Mouse (Mus musculus): ENCODE results near the gene Dcxr.
"Not testable (repeated sequence)": the region's sequence is repeated elsewhere in the genome, so short reads cannot be mapped to it uniquely, and the experiment has no call there.

Gene Dcxr

GRCm38 (mm10) chr11:120709551-120709950 lies 17.5 kb downstream of the Dcxr start:
- DNase-seq (ENCODE audit: low spot score in 2 of 2), result no peak

GRCm38 (mm10) chr11:120707969-120708368 lies 19.1 kb downstream of the Dcxr start:
- DNase-seq (ENCODE audit: low spot score in 2 of 2), result no peak

GRCm38 (mm10) chr11:120707225-120707624 lies 19.9 kb downstream of the Dcxr start:
- DNase-seq (ENCODE audit: low spot score in 2 of 2), result no peak

- no peak for DNase-seq (ENCODE audit: low spot score in 2 of 2)
Observed at GRCm38 (mm10) chr11:120706120-120706519, 21.0 kb downstream of the Dcxr start.

- no peak for DNase-seq (ENCODE audit: low spot score in 2 of 2)
Observed at GRCm38 (mm10) chr11:120704486-120705325, 22.4 kb downstream of the Dcxr start.

GRCm38 (mm10) chr11:120703696-120704454 lies 23.2 kb downstream of the Dcxr start:
- no peak for DNase-seq (ENCODE audit: low spot score in 2 of 2)

- DNase-seq (ENCODE audit: low spot score in 2 of 2), result no peak
Observed at GRCm38 (mm10) chr11:120697741-120698140, 29.3 kb downstream of the Dcxr start.

GRCm38 (mm10) chr11:120696568-120696967 lies 30.5 kb downstream of the Dcxr start:
- no peak for DNase-seq (ENCODE audit: low spot score in 2 of 2)

GRCm38 (mm10) chr11:120695641-120696040 lies 31.4 kb downstream of the Dcxr start:
- DNase-seq (ENCODE audit: low spot score in 2 of 2), result no peak

- no peak for DNase-seq (ENCODE audit: low spot score in 2 of 2)
Observed at GRCm38 (mm10) chr11:120695184-120695583, 31.9 kb downstream of the Dcxr start.

- no peak for DNase-seq (ENCODE audit: low spot score in 2 of 2)
Observed at GRCm38 (mm10) chr11:120693461-120693860, 33.6 kb downstream of the Dcxr start.

- DNase-seq (ENCODE audit: low spot score in 2 of 2), result no peak
Observed at GRCm38 (mm10) chr11:120692471-120693011, 34.5 kb downstream of the Dcxr start.

- DNase-seq (ENCODE audit: low spot score in 2 of 2), result no peak
Observed at GRCm38 (mm10) chr11:120689365-120689764, 37.7 kb downstream of the Dcxr start.

GRCm38 (mm10) chr11:120686650-120687272 lies 40.3 kb downstream of the Dcxr start:
- no peak for DNase-seq (ENCODE audit: low spot score in 2 of 2)

GRCm38 (mm10) chr11:120684660-120685059 lies 42.4 kb downstream of the Dcxr start:
- DNase-seq (ENCODE audit: low spot score in 2 of 2), result no peak

- no peak for DNase-seq (ENCODE audit: low spot score in 2 of 2)
Observed at GRCm38 (mm10) chr11:120684086-120684485, 43.0 kb downstream of the Dcxr start.

GRCm38 (mm10) chr11:120683536-120683935 lies 43.5 kb downstream of the Dcxr start:
- DNase-seq (ENCODE audit: low spot score in 2 of 2), result no peak

- no peak for DNase-seq (ENCODE audit: low spot score in 2 of 2)
Observed at GRCm38 (mm10) chr11:120682683-120683082, 44.4 kb downstream of the Dcxr start.

- no peak for DNase-seq (ENCODE audit: low spot score in 2 of 2)
Observed at GRCm38 (mm10) chr11:120679909-120680308, 47.2 kb downstream of the Dcxr start.

GRCm38 (mm10) chr11:120676951-120677350 lies 50.1 kb downstream of the Dcxr start:
- DNase-seq (ENCODE audit: low spot score in 2 of 2), result no peak

GRCm38 (mm10) chr11:120675875-120676274 lies 51.2 kb downstream of the Dcxr start:
- not testable (repeated sequence) for DNase-seq (ENCODE audit: low spot score in 2 of 2)
